Mouse (Mus musculus): ENCODE measurements around the gene Dnajb12. TPM values are rescaled to one million over a fixed set of nuclear protein-coding genes. Genes with fewer than 3 reads are reported as not detected.

Gene Dnajb12
- polyA plus RNA-seq, 1 experiment = 47.7 TPM

DNA sequence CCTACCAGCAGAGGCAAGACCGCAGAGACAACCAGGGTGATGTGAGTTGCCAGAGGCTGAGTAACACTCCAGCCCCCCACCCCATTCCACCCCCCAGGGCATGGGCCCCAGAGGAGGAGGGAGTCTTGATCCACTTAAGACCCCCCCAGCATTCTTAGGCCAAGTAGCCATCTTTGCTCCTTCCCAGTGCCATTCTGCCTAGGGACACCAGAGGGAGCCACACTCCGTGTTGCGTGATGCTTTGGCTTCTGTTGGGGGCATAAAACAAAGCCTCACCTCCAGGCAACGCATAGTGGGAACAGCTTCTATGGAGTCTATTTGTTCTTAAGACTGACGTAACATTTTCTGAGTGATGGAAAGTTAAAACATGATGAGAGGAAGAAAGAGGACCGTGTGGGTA, 13.6 kb downstream of the Dnajb12 start:
- Histone ChIP-seq H3K36me3 (ENCODE audit: control insufficient read depth, insufficient read depth, low read length) (no peaks in the 10 kb centered on the region), H3K4me3 (ENCODE audit: control insufficient read depth, low read depth, low read length) (no peak overlapping the region), H3K27ac (ENCODE audit: control insufficient read depth, insufficient read depth, low read depth, low read length) (no peak overlapping the region), H3K4me1 (ENCODE audit: control insufficient read depth, insufficient read depth, low read length) (peaks cover 4% of the 10 kb centered on the region), H3K27me3 (ENCODE audit: control insufficient read depth, insufficient read depth, low read length) (no peaks in the 10 kb centered on the region)
- TF ChIP-seq CTCF (IDR thresholded peaks at IDR 0.05; ENCODE audit: control insufficient read depth, insufficient read depth, insufficient replicate concordance, low read depth, low read length) = peak; percentile 86; the same call in 1 of the 2 replicates
- no peak for TF ChIP-seq POLR2A (IDR thresholded peaks at IDR 0.05; ENCODE audit: control insufficient read depth, low read depth, low read length)

DNA sequence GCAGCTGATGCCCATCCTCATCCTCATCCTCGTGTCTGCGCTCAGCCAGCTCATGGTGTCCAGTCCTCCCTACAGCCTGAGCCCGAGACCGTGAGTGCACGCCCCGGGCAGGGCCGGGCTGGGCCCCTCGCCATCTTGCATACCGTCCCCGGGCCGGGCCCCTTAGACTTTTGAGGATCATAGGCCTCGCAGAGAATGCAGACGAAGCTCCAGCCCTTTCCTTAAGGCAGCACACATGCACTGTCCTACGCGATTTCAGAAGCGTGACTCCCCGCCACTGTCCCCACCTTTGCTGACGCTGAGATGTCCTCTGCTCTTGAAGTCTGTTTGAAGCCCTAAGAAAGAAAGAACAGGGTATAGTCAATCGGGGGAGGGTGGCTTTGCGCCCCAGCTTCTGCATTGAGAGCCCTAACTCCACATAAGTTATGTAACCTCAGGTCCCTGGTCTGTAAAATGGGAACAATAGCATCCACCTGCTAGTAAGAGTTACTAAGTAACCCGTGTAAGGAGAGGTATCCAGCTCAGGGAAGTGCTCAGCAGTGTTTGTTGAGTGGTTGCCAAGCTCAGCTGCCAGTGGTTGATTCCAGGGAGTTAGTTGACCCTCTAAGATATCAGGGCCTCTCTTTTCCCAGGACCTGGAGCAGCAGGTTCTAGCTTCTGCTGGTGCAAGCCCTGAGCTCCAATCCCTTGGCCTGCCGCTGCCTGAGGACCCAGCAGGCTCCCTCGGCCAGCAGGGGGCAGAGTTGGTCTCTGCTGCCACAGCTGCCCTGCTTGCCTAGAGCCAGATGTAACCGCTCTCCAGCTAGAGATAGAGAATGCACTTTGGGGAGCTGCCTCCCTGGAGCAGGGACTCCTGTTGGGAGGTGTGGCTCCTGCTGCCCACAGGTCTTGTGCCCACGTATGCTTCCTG, 15.2 kb downstream of the Dnajb12 start:
- H3K27me3 ChIP-seq (ENCODE audit: control insufficient read depth, insufficient read depth, low read length) = no peaks in the 10 kb centered on the region
- TF ChIP-seq CTCF (IDR thresholded peaks at IDR 0.05; ENCODE audit: control insufficient read depth, insufficient read depth, insufficient replicate concordance, low read depth, low read length) (peak; percentile 87), POLR2A (IDR thresholded peaks at IDR 0.05; ENCODE audit: control insufficient read depth, low read depth, low read length) (no peak)
- no peak overlapping the region for H3K4me3 ChIP-seq (ENCODE audit: control insufficient read depth, low read depth, low read length)
- H3K4me1 ChIP-seq (ENCODE audit: control insufficient read depth, insufficient read depth, low read length) = peaks cover 7% of the 10 kb centered on the region
- no peaks in the 10 kb centered on the region; the same call in 1 of the 2 replicates for H3K36me3 ChIP-seq (ENCODE audit: control insufficient read depth, insufficient read depth, low read length)
- no peak overlapping the region for H3K27ac ChIP-seq (ENCODE audit: control insufficient read depth, insufficient read depth, low read depth, low read length)

DNA sequence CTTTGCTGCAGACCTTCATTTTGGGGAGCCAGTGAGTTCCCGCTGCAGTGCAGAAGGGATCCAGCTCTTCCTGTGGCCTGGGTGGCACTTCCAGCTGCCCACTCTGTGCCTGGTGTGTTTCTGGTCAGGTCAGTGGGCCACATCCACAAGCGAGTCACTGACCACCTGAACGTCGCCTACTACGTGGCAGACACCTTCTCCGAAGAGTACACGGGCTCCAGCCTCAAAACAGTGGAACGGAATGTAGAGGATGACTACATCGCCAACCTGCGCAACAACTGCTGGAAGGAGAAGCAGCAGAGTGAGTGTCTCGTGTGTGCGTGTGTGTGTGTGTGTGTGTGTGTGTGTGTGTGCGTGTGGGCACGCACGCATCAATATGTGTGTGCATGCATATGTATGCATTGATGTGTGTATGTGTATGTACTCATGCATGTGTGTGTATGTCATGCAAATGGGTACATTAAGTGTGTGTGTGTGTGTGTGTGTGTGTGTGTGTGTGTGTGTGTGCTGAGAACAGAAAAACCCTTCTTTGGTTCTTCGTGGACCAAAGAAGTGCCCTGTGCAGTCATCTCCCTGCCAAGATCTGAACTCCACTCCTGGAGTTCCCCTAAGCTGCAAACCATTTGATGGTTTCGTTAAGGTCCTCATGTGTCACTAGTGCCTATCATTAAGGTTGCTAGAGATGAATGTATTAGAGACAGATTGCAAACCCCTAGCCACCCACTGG, 16.3 kb downstream of the Dnajb12 start:
- peaks cover 13% of the 10 kb centered on the region for H3K4me1 ChIP-seq (ENCODE audit: control insufficient read depth, insufficient read depth, low read length)
- no peak for TF ChIP-seq CTCF (IDR thresholded peaks at IDR 0.05; ENCODE audit: control insufficient read depth, insufficient read depth, insufficient replicate concordance, low read depth, low read length)
- no peak for TF ChIP-seq POLR2A (IDR thresholded peaks at IDR 0.05; ENCODE audit: control insufficient read depth, low read depth, low read length)

DNA sequence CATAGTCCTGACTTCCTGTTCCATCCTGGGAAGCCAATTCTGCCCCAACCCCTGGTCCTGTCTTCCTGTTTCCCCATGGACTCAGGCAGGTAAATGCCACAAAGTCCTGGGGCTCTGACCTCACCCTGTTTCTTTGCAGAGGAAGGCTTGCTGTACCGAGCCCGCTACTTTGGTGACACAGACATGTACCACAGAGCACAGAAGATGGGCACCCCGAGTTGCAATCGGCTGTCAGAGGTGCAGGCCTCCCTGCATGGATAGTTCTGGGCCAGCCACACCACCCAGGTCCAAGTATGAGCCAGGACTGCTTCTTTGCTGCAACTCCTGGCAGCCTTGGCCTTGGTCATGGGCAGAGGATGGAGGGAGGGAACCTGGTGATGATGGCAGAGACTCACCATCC, 16.9 kb downstream of the Dnajb12 start:
- Histone ChIP-seq H3K36me3 (ENCODE audit: control insufficient read depth, insufficient read depth, low read length) (no peaks in the 10 kb centered on the region; the same call in 1 of the 2 replicates), H3K27me3 (ENCODE audit: control insufficient read depth, insufficient read depth, low read length) (no peaks in the 10 kb centered on the region), H3K4me3 (ENCODE audit: control insufficient read depth, low read depth, low read length) (peak overlapping the region; percentile 25), H3K4me1 (ENCODE audit: control insufficient read depth, insufficient read depth, low read length) (peaks cover 13% of the 10 kb centered on the region), H3K27ac (ENCODE audit: control insufficient read depth, insufficient read depth, low read depth, low read length) (no peak overlapping the region)
- TF ChIP-seq POLR2A (IDR thresholded peaks at IDR 0.05; ENCODE audit: control insufficient read depth, low read depth, low read length) (no peak), CTCF (IDR thresholded peaks at IDR 0.05; ENCODE audit: control insufficient read depth, insufficient read depth, insufficient replicate concordance, low read depth, low read length) (no peak)

More for the DNA sequence above, 16.3 kb downstream of the Dnajb12 start:
- H3K27me3 ChIP-seq (ENCODE audit: control insufficient read depth, insufficient read depth, low read length) = no peaks in the 10 kb centered on the region
- H3K4me3 ChIP-seq (ENCODE audit: control insufficient read depth, low read depth, low read length) = no peak overlapping the region
- no peak overlapping the region for H3K27ac ChIP-seq (ENCODE audit: control insufficient read depth, insufficient read depth, low read depth, low read length)
- H3K36me3 ChIP-seq (ENCODE audit: control insufficient read depth, insufficient read depth, low read length) = no peaks in the 10 kb centered on the region; the same call in 1 of the 2 replicates

DNA sequence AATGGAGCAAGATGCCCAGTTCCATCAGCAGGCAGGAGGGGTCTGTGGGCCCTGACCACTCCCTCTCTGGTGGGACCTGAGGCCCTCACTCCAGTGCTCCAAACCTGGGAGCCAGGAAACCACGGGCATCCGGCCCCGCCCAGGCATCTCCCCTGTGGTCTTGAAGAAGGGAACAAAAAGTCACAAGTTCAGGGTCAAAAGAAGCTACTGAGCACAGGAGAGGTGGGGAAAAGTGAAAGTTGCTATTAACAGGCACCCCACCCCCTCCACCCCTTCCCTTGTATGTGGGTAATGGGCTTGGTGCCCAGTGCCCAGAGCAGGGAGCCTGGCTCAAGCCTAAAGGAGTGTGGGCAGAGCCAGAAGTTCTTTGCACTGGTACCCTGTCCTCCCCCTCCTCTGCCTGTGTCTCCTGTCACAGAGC, 17.6 kb downstream of the Dnajb12 start:
- peaks cover 13% of the 10 kb centered on the region for H3K4me1 ChIP-seq (ENCODE audit: control insufficient read depth, insufficient read depth, low read length)

DNA sequence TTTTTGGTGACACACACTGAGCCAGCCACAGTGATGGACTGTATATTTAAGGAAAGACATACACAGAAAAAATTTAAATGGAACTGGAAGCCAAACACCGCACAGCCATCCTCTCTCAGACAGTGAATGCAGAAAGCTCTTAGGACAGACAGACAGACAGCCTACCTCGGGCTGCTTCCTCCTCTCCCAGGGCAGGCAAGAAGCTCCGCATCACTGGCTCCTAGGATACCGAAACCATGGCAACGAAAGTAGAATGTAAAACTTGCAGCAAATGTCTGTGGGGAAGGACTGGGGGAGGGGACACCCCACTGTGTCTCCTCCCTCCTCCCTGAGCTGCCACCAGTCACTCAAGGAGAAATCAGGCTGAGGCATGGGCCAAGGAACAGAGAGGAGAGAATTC, 18.2 kb downstream of the Dnajb12 start:
- H3K36me3 ChIP-seq (ENCODE audit: control insufficient read depth, insufficient read depth, low read length) = no peaks in the 10 kb centered on the region; the same call in 1 of the 2 replicates
- peaks cover 13% of the 10 kb centered on the region for H3K4me1 ChIP-seq (ENCODE audit: control insufficient read depth, insufficient read depth, low read length)
- H3K27ac ChIP-seq (ENCODE audit: control insufficient read depth, insufficient read depth, low read depth, low read length) = no peak overlapping the region
- 0 out of 2 replicates have a peak, but pooled peaks have one; percentile 33 for TF ChIP-seq POLR2A (IDR thresholded peaks at IDR 0.05; ENCODE audit: control insufficient read depth, low read depth, low read length)
- TF ChIP-seq CTCF (IDR thresholded peaks at IDR 0.05; ENCODE audit: control insufficient read depth, insufficient read depth, insufficient replicate concordance, low read depth, low read length) = no peak
- no peaks in the 10 kb centered on the region for H3K27me3 ChIP-seq (ENCODE audit: control insufficient read depth, insufficient read depth, low read length)
- H3K4me3 ChIP-seq (ENCODE audit: control insufficient read depth, low read depth, low read length) = peak overlapping the region; percentile 25

More for the DNA sequence above, 17.6 kb downstream of the Dnajb12 start:
- Histone ChIP-seq H3K36me3 (ENCODE audit: control insufficient read depth, insufficient read depth, low read length) (no peaks in the 10 kb centered on the region; the same call in 1 of the 2 replicates), H3K27ac (ENCODE audit: control insufficient read depth, insufficient read depth, low read depth, low read length) (no peak overlapping the region), H3K27me3 (ENCODE audit: control insufficient read depth, insufficient read depth, low read length) (no peaks in the 10 kb centered on the region), H3K4me3 (ENCODE audit: control insufficient read depth, low read depth, low read length) (peak overlapping the region; percentile 25)
- TF ChIP-seq CTCF (IDR thresholded peaks at IDR 0.05; ENCODE audit: control insufficient read depth, insufficient read depth, insufficient replicate concordance, low read depth, low read length) (no peak), POLR2A (IDR thresholded peaks at IDR 0.05; ENCODE audit: control insufficient read depth, low read depth, low read length) (no peak)
